Mouse (Mus musculus) forebrain, embryonic 15.5 days (tissue): ENCODE measurements around the gene Ralgapa2. TPM values are rescaled to one million over a fixed set of nuclear protein-coding genes. Genes with fewer than 3 reads are reported as not detected.
A peak's percentile ranks its signal among the peaks of the same experiment; 100 is the strongest.

ENCODE experiments used
- ATAC-seq: fragments of 200-750 bp; cut with Nextera tagmentation; replicated peaks from 2 replicates; pipeline ENCODE4 v1.8.0; 2017; ENCODE audit warnings: mild to moderate bottlenecking, moderate TSS enrichment, moderate library complexity
- H3K27ac ChIP-seq: fragments of 300-500 bp; sonication (generic); replicated peaks from 2 replicates; pipeline ENCODE4 v1.5.1; 2015; ENCODE audit warnings: mild to moderate bottlenecking, inconsistent platforms
- H3K27me3 ChIP-seq: fragments of 300-500 bp; sonication (generic); 2 replicates; pipeline ENCODE4 v1.6.1; 2015; ENCODE audit warnings: inconsistent platforms
- H3K36me3 ChIP-seq: fragments of 300-500 bp; sonication (generic); 2 replicates; pipeline ENCODE4 v1.6.1; 2015; ENCODE audit warnings: mild to moderate bottlenecking, inconsistent platforms
- H3K4me1 ChIP-seq: fragments of 300-500 bp; sonication (generic); 2 replicates; pipeline ENCODE4 v1.6.1; 2015; ENCODE audit warnings: inconsistent platforms
- H3K4me2 ChIP-seq: fragments of 300-500 bp; sonication (generic); replicated peaks from 2 replicates; pipeline ENCODE4 v1.6.1; 2015; ENCODE audit warnings: mild to moderate bottlenecking, inconsistent platforms
- H3K4me3 ChIP-seq: fragments of 300-500 bp; sonication (generic); 2 replicates; pipeline ENCODE4 v1.5.1; 2015; ENCODE audit warnings: mild to moderate bottlenecking, inconsistent platforms
- H3K9ac ChIP-seq: fragments of 300-500 bp; sonication (generic); replicated peaks from 2 replicates; pipeline ENCODE4 v1.6.1; 2015; ENCODE audit warnings: mild to moderate bottlenecking, inconsistent platforms
- H3K9me3 ChIP-seq: fragments of 300-500 bp; sonication (generic); 2 replicates; pipeline ENCODE4 v1.6.1; 2016; ENCODE audit warnings: inconsistent platforms
- WGBS: fragments of 180-500 bp; shearing (Covaris S2); methylation state at CpG from one replicate; pipeline ENCODE4 v1.1.7; 2015; ENCODE audit warnings: mixed read lengths; 5-methylcytosine and 5-hydroxymethylcytosine counted together
- polyA plus RNA-seq: library from polyadenylated mRNA; unstranded; fragments of >200 nt; fragmentation: Nextera tagmentation; extraction: Ambion mirVana; gene quantifications from 2 replicates; pipeline ENCODE4 v1.2.1, GENCODE M21; 2015

The Ralgapa2 gene
- polyA plus RNA-seq, 1 experiment from 2014 or later = 14.2 TPM

GRCm38 (mm10) chr2:146288326-146288725 is 223.8 kb downstream of the Ralgapa2 start:
- Histone ChIP-seq H3K4me2 (no peak overlapping the region), H3K9ac (no peak overlapping the region), H3K9me3 (no peaks in the 10 kb centered on the region), H3K27me3 (no peaks in the 10 kb centered on the region), H3K27ac (no peak overlapping the region), H3K4me1 (peaks cover 44% of the 10 kb centered on the region), H3K4me3 (no peak overlapping the region), H3K36me3 (no peaks in the 10 kb centered on the region)
- ATAC-seq = no peak
- 80% methylated on average over 1 of the region's 1 CpGs for WGBS

GRCm38 (mm10) chr2:146287531-146287930 is 224.6 kb downstream of the Ralgapa2 start:
- H3K27ac ChIP-seq = 0 out of 2 replicates have a peak overlapping the region, but pooled peaks have one; percentile 2
- no peak overlapping the region for H3K9ac ChIP-seq
- H3K27me3 ChIP-seq = no peaks in the 10 kb centered on the region
- no peaks in the 10 kb centered on the region for H3K9me3 ChIP-seq
- ATAC-seq = peak; percentile 24
- H3K4me3 ChIP-seq = no peak overlapping the region
- H3K4me1 ChIP-seq = peaks cover 39% of the 10 kb centered on the region
- no peak overlapping the region for H3K4me2 ChIP-seq
- H3K36me3 ChIP-seq = no peaks in the 10 kb centered on the region
- WGBS = 53% methylated on average over 6 of the region's 6 CpGs

- Histone ChIP-seq H3K9me3 (no peaks in the 10 kb centered on the region), H3K4me2 (no peak overlapping the region), H3K36me3 (no peaks in the 10 kb centered on the region), H3K9ac (no peak overlapping the region), H3K27me3 (no peaks in the 10 kb centered on the region), H3K4me1 (peaks cover 44% of the 10 kb centered on the region), H3K4me3 (no peak overlapping the region), H3K27ac (peak overlapping the region; percentile 87)
- 43% methylated on average over 6 of the region's 6 CpGs for WGBS
- ATAC-seq = no peak
Observed at GRCm38 (mm10) chr2:146281346-146281745, 230.8 kb downstream of the Ralgapa2 start.

GRCm38 (mm10) chr2:146280921-146281274 is 231.2 kb downstream of the Ralgapa2 start:
- H3K36me3 ChIP-seq = no peaks in the 10 kb centered on the region
- 0% methylated on average over 1 of the region's 1 CpGs for WGBS
- no peak for ATAC-seq

GRCm38 (mm10) chr2:146280221-146280920 is 231.8 kb downstream of the Ralgapa2 start:
- Histone ChIP-seq H3K4me1 (peaks cover 40% of the 10 kb centered on the region), H3K4me3 (no peak overlapping the region), H3K9ac (peak overlapping the region; percentile 2; the same call in 1 of the 2 replicates), H3K27me3 (no peaks in the 10 kb centered on the region), H3K36me3 (no peaks in the 10 kb centered on the region), H3K4me2 (peak overlapping the region; percentile 22), H3K27ac (peak overlapping the region; percentile 87), H3K9me3 (no peaks in the 10 kb centered on the region)
- peak; percentile 66 for ATAC-seq
- 9% methylated on average over 6 of the region's 6 CpGs for WGBS

More at GRCm38 (mm10) chr2:146280921-146281274, 231.2 kb downstream of the Ralgapa2 start:
- Histone ChIP-seq H3K4me3 (no peak overlapping the region), H3K27ac (peak overlapping the region; percentile 87), H3K9me3 (no peaks in the 10 kb centered on the region), H3K4me2 (no peak overlapping the region), H3K27me3 (no peaks in the 10 kb centered on the region), H3K4me1 (peaks cover 40% of the 10 kb centered on the region), H3K9ac (no peak overlapping the region)

- Histone ChIP-seq H3K36me3 (no peaks in the 10 kb centered on the region), H3K4me2 (peak overlapping the region; percentile 22), H3K4me1 (peaks cover 40% of the 10 kb centered on the region), H3K9me3 (no peaks in the 10 kb centered on the region), H3K9ac (peak overlapping the region; percentile 37), H3K27ac (peak overlapping the region; percentile 87), H3K27me3 (no peaks in the 10 kb centered on the region), H3K4me3 (no peak overlapping the region)
- peak; percentile 90 for ATAC-seq
- WGBS = 5% methylated on average over 24 of the region's 24 CpGs
Observed at GRCm38 (mm10) chr2:146279430-146280220, 232.5 kb downstream of the Ralgapa2 start.

- H3K4me1 ChIP-seq = peaks cover 40% of the 10 kb centered on the region
- H3K4me2 ChIP-seq = no peak overlapping the region
- no peaks in the 10 kb centered on the region for H3K27me3 ChIP-seq
- H3K4me3 ChIP-seq = no peak overlapping the region
- H3K9me3 ChIP-seq = no peaks in the 10 kb centered on the region
- WGBS = 26% methylated on average over 5 of the region's 5 CpGs
- no peak for ATAC-seq
- H3K36me3 ChIP-seq = no peaks in the 10 kb centered on the region
- no peak overlapping the region for H3K9ac ChIP-seq
- peak overlapping the region; percentile 87 for H3K27ac ChIP-seq
Observed at GRCm38 (mm10) chr2:146278381-146278780, 233.8 kb downstream of the Ralgapa2 start.

GRCm38 (mm10) chr2:146266539-146266938 is 245.6 kb downstream of the Ralgapa2 start:
- no peak for ATAC-seq
- no peak overlapping the region for H3K27ac ChIP-seq
- no peak overlapping the region for H3K9ac ChIP-seq
- H3K9me3 ChIP-seq = no peaks in the 10 kb centered on the region
- H3K4me3 ChIP-seq = no peak overlapping the region
- no peaks in the 10 kb centered on the region for H3K27me3 ChIP-seq
- 86% methylated on average over 3 of the region's 3 CpGs for WGBS
- peaks cover 21% of the 10 kb centered on the region for H3K4me1 ChIP-seq
- H3K4me2 ChIP-seq = no peak overlapping the region
- no peaks in the 10 kb centered on the region for H3K36me3 ChIP-seq

- Histone ChIP-seq H3K4me2 (no peak overlapping the region), H3K4me3 (no peak overlapping the region), H3K9ac (no peak overlapping the region), H3K9me3 (no peaks in the 10 kb centered on the region), H3K27me3 (no peaks in the 10 kb centered on the region), H3K27ac (no peak overlapping the region), H3K4me1 (peaks cover 36% of the 10 kb centered on the region), H3K36me3 (no peaks in the 10 kb centered on the region)
- no peak for ATAC-seq
- WGBS = 62% methylated on average over 4 of the region's 4 CpGs
Observed at GRCm38 (mm10) chr2:146265045-146265444, 247.1 kb downstream of the Ralgapa2 start.

- peaks cover 52% of the 10 kb centered on the region for H3K4me1 ChIP-seq
- H3K4me3 ChIP-seq = no peak overlapping the region
- no peaks in the 10 kb centered on the region for H3K27me3 ChIP-seq
- no peak overlapping the region for H3K9ac ChIP-seq
- H3K36me3 ChIP-seq = no peaks in the 10 kb centered on the region
- ATAC-seq = no peak
- no peaks in the 10 kb centered on the region for H3K9me3 ChIP-seq
- H3K4me2 ChIP-seq = no peak overlapping the region
- H3K27ac ChIP-seq = peak overlapping the region; percentile 71
Observed at GRCm38 (mm10) chr2:146262966-146263365, 249.2 kb downstream of the Ralgapa2 start.

- Histone ChIP-seq H3K4me2 (no peak overlapping the region), H3K4me1 (peaks cover 60% of the 10 kb centered on the region)
Observed at GRCm38 (mm10) chr2:146262215-146262614, 249.9 kb downstream of the Ralgapa2 start.

GRCm38 (mm10) chr2:146261146-146261545 is 251.0 kb downstream of the Ralgapa2 start:
- Histone ChIP-seq H3K4me1 (peaks cover 70% of the 10 kb centered on the region), H3K4me2 (no peak overlapping the region), H3K27me3 (no peaks in the 10 kb centered on the region), H3K9me3 (no peaks in the 10 kb centered on the region), H3K27ac (peak overlapping the region; percentile 71), H3K4me3 (no peak overlapping the region), H3K9ac (no peak overlapping the region), H3K36me3 (no peaks in the 10 kb centered on the region)
- 33% methylated on average over 4 of the region's 4 CpGs for WGBS
- ATAC-seq = no peak

More at GRCm38 (mm10) chr2:146262215-146262614, 249.9 kb downstream of the Ralgapa2 start:
- H3K9me3 ChIP-seq = no peaks in the 10 kb centered on the region
- peak overlapping the region; percentile 71 for H3K27ac ChIP-seq
- peak; percentile 86 for ATAC-seq
- WGBS = 8% methylated on average over 10 of the region's 10 CpGs
- H3K9ac ChIP-seq = no peak overlapping the region
- no peak overlapping the region for H3K4me3 ChIP-seq
- H3K36me3 ChIP-seq = no peaks in the 10 kb centered on the region
- no peaks in the 10 kb centered on the region for H3K27me3 ChIP-seq
